Mouse (Mus musculus): ENCODE measurements around the gene Vdac2. TPM values are rescaled to one million over a fixed set of nuclear protein-coding genes. Genes with fewer than 3 reads are reported as not detected.

Gene Vdac2
- polyA plus RNA-seq, 1 experiment from 2014 or later, result 262 TPM

- DNase-seq (ENCODE audit: low spot score), result peak; percentile 91
- Histone ChIP-seq H3K9me3 (ENCODE audit: control insufficient read depth, low read length) (no peaks in the 10 kb centered on the region), H3K27me3 (ENCODE audit: control insufficient read depth, insufficient read depth, low read length) (no peaks in the 10 kb centered on the region), H3K4me3 (ENCODE audit: low read depth, low read length) (peak overlapping the region; percentile 4; the same call in 1 of the 2 replicates), H3K4me1 (replicated peaks; ENCODE audit: control insufficient read depth, insufficient read depth, low read length) (0 out of 2 replicates have a peak, but pooled peaks cover 7% of the 10 kb centered on the region), H3K27ac (ENCODE audit: low read depth, low read length) (no peak overlapping the region), H3K36me3 (ENCODE audit: control insufficient read depth, insufficient read depth, low read length) (no peaks in the 10 kb centered on the region), H3K4me2 (ENCODE audit: low read depth, low read length, severe bottlenecking) (peak overlapping the region; percentile 45), H3K9ac (ENCODE audit: low read length) (peak overlapping the region; percentile 27; the same call in 1 of the 2 replicates)
- peak; percentile 47 for ATAC-seq (replicated peaks; ENCODE audit: low FRiP score)
- WGBS, result 9% methylated on average over 17 of the region's 17 CpGs
Measured at GRCm38 (mm10) chr14:21853456-21854109, 28.5 kb downstream of the Vdac2 start.

GRCm38 (mm10) chr14:21854271-21854670 lies 29.2 kb downstream of the Vdac2 start:
- Histone ChIP-seq H3K4me2 (ENCODE audit: low read depth, low read length, severe bottlenecking) (no peak overlapping the region), H3K9ac (ENCODE audit: low read length) (no peak overlapping the region), H3K4me3 (ENCODE audit: low read depth, low read length) (no peak overlapping the region), H3K36me3 (ENCODE audit: control insufficient read depth, insufficient read depth, low read length) (no peaks in the 10 kb centered on the region), H3K4me1 (replicated peaks; ENCODE audit: control insufficient read depth, insufficient read depth, low read length) (0 out of 2 replicates have a peak, but pooled peaks cover 5% of the 10 kb centered on the region), H3K27me3 (ENCODE audit: control insufficient read depth, insufficient read depth, low read length) (no peaks in the 10 kb centered on the region), H3K27ac (ENCODE audit: low read depth, low read length) (no peak overlapping the region), H3K9me3 (ENCODE audit: control insufficient read depth, low read length) (no peaks in the 10 kb centered on the region)
- WGBS, result 78% methylated on average over 9 of the region's 9 CpGs
- ATAC-seq (replicated peaks; ENCODE audit: low FRiP score) (no peak), DNase-seq (ENCODE audit: low spot score) (no peak)

DNA sequence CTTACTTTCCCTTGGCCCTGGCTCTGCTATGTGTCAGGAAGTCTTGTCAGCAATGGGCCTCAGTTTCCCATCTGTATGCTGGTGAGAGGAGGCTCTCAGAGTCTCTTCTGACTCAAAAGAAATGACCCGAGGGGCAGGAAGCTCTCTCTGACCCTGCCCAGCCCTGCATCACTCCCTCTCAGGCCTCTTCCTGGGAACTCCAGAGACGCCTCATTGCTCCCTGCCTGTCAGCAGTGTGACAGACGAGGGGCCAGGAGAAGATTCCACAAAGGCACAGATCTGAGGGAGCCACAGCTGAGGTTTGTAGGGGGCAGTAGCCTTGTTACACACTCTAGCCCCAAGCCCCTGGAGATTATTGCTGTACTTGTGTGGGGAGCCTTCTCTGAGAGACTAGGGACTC lies 30.9 kb downstream of the Vdac2 start:
- H3K27ac ChIP-seq (ENCODE audit: low read depth, low read length), result no peak overlapping the region

DNA sequence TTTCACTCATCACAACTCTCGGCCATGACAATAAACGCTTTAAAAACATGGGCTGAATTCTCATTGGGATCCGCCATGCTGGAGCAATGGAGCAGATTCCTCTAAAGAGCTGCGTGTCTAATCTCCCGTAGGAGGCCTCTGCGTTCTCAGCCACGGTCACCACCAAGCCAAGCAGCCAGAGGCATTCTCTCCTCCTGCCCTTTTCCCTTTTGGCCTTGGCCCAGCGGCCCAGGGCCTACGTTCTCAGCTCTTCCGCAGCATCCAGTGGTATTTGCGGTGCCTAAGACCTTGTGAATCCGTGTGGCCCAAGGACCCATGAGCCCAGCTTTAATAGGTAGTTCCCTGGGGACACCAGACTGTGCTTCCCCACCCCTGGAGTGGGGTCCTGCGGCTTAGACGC lies 31.8 kb downstream of the Vdac2 start:
- H3K9me3 ChIP-seq (ENCODE audit: control insufficient read depth, low read length), result no peaks in the 10 kb centered on the region
- no peak overlapping the region for H3K27ac ChIP-seq (ENCODE audit: low read depth, low read length)
- no peaks in the 10 kb centered on the region for H3K27me3 ChIP-seq (ENCODE audit: control insufficient read depth, insufficient read depth, low read length)
- H3K4me2 ChIP-seq (ENCODE audit: low read depth, low read length, severe bottlenecking), result no peak overlapping the region
- 0 out of 2 replicates have a peak, but pooled peaks cover 5% of the 10 kb centered on the region for H3K4me1 ChIP-seq (replicated peaks; ENCODE audit: control insufficient read depth, insufficient read depth, low read length)
- no peak overlapping the region for H3K9ac ChIP-seq (ENCODE audit: low read length)
- DNase-seq (ENCODE audit: low spot score) (no peak), ATAC-seq (replicated peaks; ENCODE audit: low FRiP score) (no peak)
- no peak overlapping the region for H3K4me3 ChIP-seq (ENCODE audit: low read depth, low read length)
- H3K36me3 ChIP-seq (ENCODE audit: control insufficient read depth, insufficient read depth, low read length), result no peaks in the 10 kb centered on the region
- 85% methylated on average over 14 of the region's 14 CpGs for WGBS

More for the DNA sequence above, 30.9 kb downstream of the Vdac2 start:
- Histone ChIP-seq H3K4me2 (ENCODE audit: low read depth, low read length, severe bottlenecking) (no peak overlapping the region), H3K27me3 (ENCODE audit: control insufficient read depth, insufficient read depth, low read length) (no peaks in the 10 kb centered on the region), H3K9me3 (ENCODE audit: control insufficient read depth, low read length) (no peaks in the 10 kb centered on the region), H3K36me3 (ENCODE audit: control insufficient read depth, insufficient read depth, low read length) (no peaks in the 10 kb centered on the region), H3K4me1 (replicated peaks; ENCODE audit: control insufficient read depth, insufficient read depth, low read length) (0 out of 2 replicates have a peak, but pooled peaks cover 5% of the 10 kb centered on the region), H3K4me3 (ENCODE audit: low read depth, low read length) (no peak overlapping the region), H3K9ac (ENCODE audit: low read length) (no peak overlapping the region)
- ATAC-seq (replicated peaks; ENCODE audit: low FRiP score), result no peak
- no peak for DNase-seq (ENCODE audit: low spot score)
- WGBS, result 31% methylated on average over 3 of the region's 3 CpGs

DNA sequence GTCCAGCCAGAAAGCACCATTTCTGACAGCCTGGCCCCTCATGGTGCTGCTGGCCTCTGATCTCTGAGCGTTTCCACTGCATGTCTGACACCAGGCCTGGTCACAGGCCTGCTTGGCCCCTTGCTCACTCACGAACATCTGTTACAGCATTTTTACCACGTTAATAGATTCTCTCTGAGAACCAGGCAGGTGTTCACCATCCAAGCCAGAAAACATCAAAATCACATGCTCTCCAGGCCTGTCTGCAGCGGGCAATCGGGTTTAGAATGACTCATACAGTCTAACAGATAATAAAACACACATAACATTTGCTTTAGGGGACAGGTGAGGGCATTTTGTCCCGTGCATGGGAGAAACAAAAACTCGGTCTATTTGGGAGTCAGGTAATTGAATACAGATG lies 41.3 kb downstream of the Vdac2 start:
- WGBS, result 66% methylated on average over 7 of the region's 7 CpGs
- DNase-seq (ENCODE audit: low spot score), result no peak
- Histone ChIP-seq H3K9ac (ENCODE audit: low read length) (no peak overlapping the region), H3K36me3 (ENCODE audit: control insufficient read depth, insufficient read depth, low read length) (no peaks in the 10 kb centered on the region), H3K9me3 (ENCODE audit: control insufficient read depth, low read length) (no peaks in the 10 kb centered on the region), H3K27ac (ENCODE audit: low read depth, low read length) (no peak overlapping the region), H3K4me1 (replicated peaks; ENCODE audit: control insufficient read depth, insufficient read depth, low read length) (no peaks in the 10 kb centered on the region), H3K27me3 (ENCODE audit: control insufficient read depth, insufficient read depth, low read length) (no peaks in the 10 kb centered on the region), H3K4me2 (ENCODE audit: low read depth, low read length, severe bottlenecking) (no peak overlapping the region), H3K4me3 (ENCODE audit: low read depth, low read length) (no peak overlapping the region)
- ATAC-seq (replicated peaks; ENCODE audit: low FRiP score), result no peak

DNA sequence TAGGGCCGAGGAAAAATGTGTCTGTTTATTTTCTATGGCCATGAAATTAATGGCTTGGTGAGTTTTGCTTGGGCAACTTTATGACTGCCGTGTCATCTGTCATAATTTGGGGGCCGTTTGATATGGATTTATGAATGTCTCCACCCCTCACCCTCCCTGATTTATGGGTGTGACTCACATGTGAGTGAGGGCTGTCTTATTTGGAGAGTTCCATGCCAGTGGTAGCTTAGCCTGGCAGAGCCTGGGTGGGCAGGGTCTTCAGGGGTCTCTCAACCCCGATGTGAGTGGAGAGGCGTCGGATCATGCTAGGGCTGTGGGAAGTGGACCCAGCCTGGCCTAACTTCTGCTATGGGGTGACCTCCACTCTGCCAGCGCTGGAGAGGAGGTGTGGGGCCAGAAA lies 41.8 kb downstream of the Vdac2 start:
- ATAC-seq (replicated peaks; ENCODE audit: low FRiP score) (no peak), DNase-seq (ENCODE audit: low spot score) (no peak)
- H3K9ac ChIP-seq (ENCODE audit: low read length), result no peak overlapping the region
- no peaks in the 10 kb centered on the region for H3K27me3 ChIP-seq (ENCODE audit: control insufficient read depth, insufficient read depth, low read length)
- WGBS, result 86% methylated on average over 7 of the region's 7 CpGs
- no peak overlapping the region for H3K4me3 ChIP-seq (ENCODE audit: low read depth, low read length)
- H3K4me2 ChIP-seq (ENCODE audit: low read depth, low read length, severe bottlenecking), result no peak overlapping the region
- no peaks in the 10 kb centered on the region for H3K4me1 ChIP-seq (replicated peaks; ENCODE audit: control insufficient read depth, insufficient read depth, low read length)
- H3K36me3 ChIP-seq (ENCODE audit: control insufficient read depth, insufficient read depth, low read length), result no peaks in the 10 kb centered on the region
- no peaks in the 10 kb centered on the region for H3K9me3 ChIP-seq (ENCODE audit: control insufficient read depth, low read length)
- H3K27ac ChIP-seq (ENCODE audit: low read depth, low read length), result no peak overlapping the region

DNA sequence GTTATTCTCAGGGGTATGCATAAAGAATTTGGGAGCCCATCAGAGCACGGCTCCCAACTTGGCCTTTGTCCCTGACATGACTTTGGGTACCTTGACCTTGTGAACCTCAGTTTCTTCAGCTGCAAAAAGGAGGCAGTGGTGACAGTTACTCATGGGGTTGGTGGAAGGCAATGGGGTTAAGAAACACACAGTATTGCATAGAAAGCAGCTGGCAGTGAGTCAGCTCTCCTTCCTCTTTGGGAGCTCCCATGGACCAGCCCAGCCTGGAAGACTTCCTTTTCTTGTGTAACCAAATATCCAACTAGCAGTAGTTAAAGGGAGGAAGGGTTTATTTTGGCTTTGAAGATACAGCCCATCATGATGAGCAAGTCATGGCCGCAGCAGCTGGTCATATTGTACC lies 65.4 kb downstream of the Vdac2 start:
- WGBS, result 93% methylated on average over 2 of the region's 2 CpGs
- Histone ChIP-seq H3K4me3 (ENCODE audit: low read depth, low read length) (no peak overlapping the region), H3K9me3 (ENCODE audit: control insufficient read depth, low read length) (no peaks in the 10 kb centered on the region), H3K4me2 (ENCODE audit: low read depth, low read length, severe bottlenecking) (no peak overlapping the region), H3K27me3 (ENCODE audit: control insufficient read depth, insufficient read depth, low read length) (no peaks in the 10 kb centered on the region), H3K27ac (ENCODE audit: low read depth, low read length) (no peak overlapping the region), H3K36me3 (ENCODE audit: control insufficient read depth, insufficient read depth, low read length) (no peaks in the 10 kb centered on the region), H3K9ac (ENCODE audit: low read length) (no peak overlapping the region), H3K4me1 (replicated peaks; ENCODE audit: control insufficient read depth, insufficient read depth, low read length) (no peaks in the 10 kb centered on the region)
- DNase-seq (ENCODE audit: low spot score) (no peak), ATAC-seq (replicated peaks; ENCODE audit: low FRiP score) (no peak)

DNA sequence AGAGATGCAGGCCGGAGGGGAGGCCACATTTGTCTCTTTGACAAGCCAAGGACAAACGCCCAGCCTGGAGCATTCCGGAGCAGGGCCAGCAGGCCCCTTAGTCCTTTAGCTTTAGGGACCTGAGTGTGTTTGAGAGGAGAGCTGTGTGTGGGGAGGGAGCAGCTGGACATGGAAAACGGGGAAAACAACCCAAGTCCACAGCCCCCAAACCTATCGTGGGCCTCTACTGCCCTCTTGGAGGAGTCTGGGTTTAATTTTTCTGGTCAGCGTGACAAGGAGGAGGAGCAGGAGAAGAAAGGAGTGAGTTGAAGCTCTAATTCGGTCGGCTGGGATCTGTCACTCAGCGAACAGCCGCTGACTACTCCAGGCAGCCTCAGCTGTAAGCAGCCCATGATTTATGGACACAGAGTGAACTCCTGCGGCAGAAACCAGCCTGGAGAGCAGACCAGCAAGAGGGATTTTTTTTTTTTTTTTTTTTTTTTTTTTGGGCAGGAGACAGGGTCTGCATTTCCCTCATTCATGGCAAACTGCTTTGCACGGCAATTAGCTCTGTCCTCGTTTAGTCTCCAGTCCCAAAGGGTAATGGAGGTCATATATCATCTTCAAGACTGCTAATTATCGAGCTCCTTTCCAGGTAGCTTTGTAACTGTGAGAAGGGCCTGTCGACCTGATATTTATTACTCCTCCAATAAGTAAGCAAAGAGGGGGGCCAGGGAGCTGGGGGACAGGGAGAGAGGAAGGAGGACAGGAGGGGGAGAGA lies 66.7 kb downstream of the Vdac2 start:
- no peaks in the 10 kb centered on the region for H3K36me3 ChIP-seq (ENCODE audit: control insufficient read depth, insufficient read depth, low read length)
- no peak overlapping the region for H3K9ac ChIP-seq (ENCODE audit: low read length)
- H3K4me3 ChIP-seq (ENCODE audit: low read depth, low read length), result no peak overlapping the region
- no peaks in the 10 kb centered on the region for H3K27me3 ChIP-seq (ENCODE audit: control insufficient read depth, insufficient read depth, low read length)
- ATAC-seq (replicated peaks; ENCODE audit: low FRiP score) (no peak), DNase-seq (ENCODE audit: low spot score) (no peak)
- H3K4me2 ChIP-seq (ENCODE audit: low read depth, low read length, severe bottlenecking), result no peak overlapping the region
- 44% methylated on average over 15 of the region's 15 CpGs for WGBS
- no peaks in the 10 kb centered on the region for H3K9me3 ChIP-seq (ENCODE audit: control insufficient read depth, low read length)
- no peaks in the 10 kb centered on the region for H3K4me1 ChIP-seq (replicated peaks; ENCODE audit: control insufficient read depth, insufficient read depth, low read length)
- no peak overlapping the region for H3K27ac ChIP-seq (ENCODE audit: low read depth, low read length)

- no peak for DNase-seq (ENCODE audit: low spot score)
- no peaks in the 10 kb centered on the region for H3K27me3 ChIP-seq (ENCODE audit: control insufficient read depth, insufficient read depth, low read length)
- no peaks in the 10 kb centered on the region for H3K36me3 ChIP-seq (ENCODE audit: control insufficient read depth, insufficient read depth, low read length)
- H3K9me3 ChIP-seq (ENCODE audit: control insufficient read depth, low read length), result no peaks in the 10 kb centered on the region
- H3K4me3 ChIP-seq (ENCODE audit: low read depth, low read length), result no peak overlapping the region
- ATAC-seq (replicated peaks; ENCODE audit: low FRiP score), result no peak
- no peak overlapping the region for H3K9ac ChIP-seq (ENCODE audit: low read length)
- H3K27ac ChIP-seq (ENCODE audit: low read depth, low read length), result no peak overlapping the region
- H3K4me1 ChIP-seq (replicated peaks; ENCODE audit: control insufficient read depth, insufficient read depth, low read length), result no peaks in the 10 kb centered on the region
- WGBS, result 90% methylated on average over 6 of the region's 6 CpGs
- H3K4me2 ChIP-seq (ENCODE audit: low read depth, low read length, severe bottlenecking), result no peak overlapping the region
Measured at GRCm38 (mm10) chr14:21892341-21892659, 67.3 kb downstream of the Vdac2 start.
